Mouse (Mus musculus): ENCODE data around the gene Wfdc11. TPM values are rescaled to one million over a fixed set of nuclear protein-coding genes. Genes with fewer than 3 reads are reported as not detected.
"Not testable (repeated sequence)": the region's sequence is repeated elsewhere in the genome, so short reads cannot be mapped to it uniquely, and the experiment has no call there.

The Wfdc11 gene
- not detected in 2 replicates for polyA plus RNA-seq (2015; fragmentation: Nextera tagmentation; extraction: Ambion mirVana)

DNA sequence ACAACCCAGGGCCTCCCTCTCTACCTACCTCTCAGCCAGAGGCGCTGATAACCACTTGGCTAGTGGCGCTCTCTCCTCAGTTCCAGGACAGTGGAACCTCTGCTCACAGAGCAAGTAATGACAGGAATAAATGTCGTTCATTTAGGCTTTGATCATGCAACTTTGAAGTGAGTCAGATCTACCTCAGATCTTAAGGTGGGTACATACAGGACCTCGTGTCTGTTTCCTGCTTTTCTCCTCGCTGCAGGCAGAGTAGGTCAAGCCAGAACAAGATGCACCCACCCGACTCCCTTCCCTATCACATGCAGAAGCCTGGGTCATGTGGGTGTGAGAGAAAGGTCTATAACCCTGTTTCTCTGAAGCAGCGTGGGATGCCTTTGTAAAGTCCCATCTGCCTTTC, at the start of gene Wfdc11:
Wfdc11 (minus strand) TSS at position 101 of the 400 bp plus-strand sequence.
- Histone ChIP-seq H3K27ac (ENCODE audit: low read length) (no peak within 1 kb of the TSS), H3K9me3 (replicated peaks; ENCODE audit: control insufficient read depth, low read length) (no peaks in the 10 kb centered on the region), H3K4me1 (ENCODE audit: control insufficient read depth, low read depth, low read length) (peaks cover 3% of the 10 kb centered on the region), H3K9ac (ENCODE audit: low read depth, low read length) (no peak within 1 kb of the TSS), H3K4me3 (ENCODE audit: low read depth, low read length) (no peak within 1 kb of the TSS), H3K36me3 (ENCODE audit: control insufficient read depth, insufficient read depth) (no peaks in the 10 kb centered on the region), H3K27me3 (ENCODE audit: control insufficient read depth, insufficient read depth, low read depth, low read length) (no peaks in the 10 kb centered on the region), H3K4me2 (ENCODE audit: low read depth, low read length) (no peak within 1 kb of the TSS)
- WGBS (ENCODE audit: insufficient replicate concordance): 50% methylated on average over 7 of the region's 7 CpGs
- ATAC-seq (ENCODE audit: low read depth): no peak

DNA sequence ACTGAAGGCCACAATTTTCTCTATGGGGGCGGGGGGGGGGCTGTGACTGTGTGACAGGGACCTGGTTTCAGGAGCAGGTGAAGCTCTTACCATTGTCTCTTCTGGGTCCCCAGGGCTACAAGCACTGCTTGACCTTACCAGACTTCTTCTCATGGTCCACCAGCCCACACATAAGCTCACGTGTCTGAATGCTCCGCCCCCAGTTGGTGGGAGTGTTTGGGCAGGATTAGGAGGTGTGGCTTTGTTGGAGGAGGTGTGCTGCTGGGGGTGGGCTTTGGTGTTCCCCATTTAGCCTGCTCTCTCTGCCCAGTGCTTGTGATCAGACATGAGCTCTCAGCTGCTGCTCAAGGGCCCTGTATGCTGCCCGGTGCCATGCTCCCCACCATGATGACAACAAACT, 49.4 kb upstream of the Wfdc11 start:
- no peak for ATAC-seq (ENCODE audit: low read depth)
- Histone ChIP-seq H3K36me3 (ENCODE audit: control insufficient read depth, insufficient read depth) (no peaks in the 10 kb centered on the region), H3K4me3 (ENCODE audit: low read depth, low read length) (no peak overlapping the region), H3K4me1 (ENCODE audit: control insufficient read depth, low read depth, low read length) (no peaks in the 10 kb centered on the region), H3K27me3 (ENCODE audit: control insufficient read depth, insufficient read depth, low read depth, low read length) (no peaks in the 10 kb centered on the region), H3K27ac (ENCODE audit: low read length) (no peak overlapping the region), H3K4me2 (ENCODE audit: low read depth, low read length) (no peak overlapping the region), H3K9me3 (replicated peaks; ENCODE audit: control insufficient read depth, low read length) (no peaks in the 10 kb centered on the region), H3K9ac (ENCODE audit: low read depth, low read length) (no peak overlapping the region)
- 56% methylated on average over 4 of the region's 4 CpGs for WGBS (ENCODE audit: insufficient replicate concordance)

DNA sequence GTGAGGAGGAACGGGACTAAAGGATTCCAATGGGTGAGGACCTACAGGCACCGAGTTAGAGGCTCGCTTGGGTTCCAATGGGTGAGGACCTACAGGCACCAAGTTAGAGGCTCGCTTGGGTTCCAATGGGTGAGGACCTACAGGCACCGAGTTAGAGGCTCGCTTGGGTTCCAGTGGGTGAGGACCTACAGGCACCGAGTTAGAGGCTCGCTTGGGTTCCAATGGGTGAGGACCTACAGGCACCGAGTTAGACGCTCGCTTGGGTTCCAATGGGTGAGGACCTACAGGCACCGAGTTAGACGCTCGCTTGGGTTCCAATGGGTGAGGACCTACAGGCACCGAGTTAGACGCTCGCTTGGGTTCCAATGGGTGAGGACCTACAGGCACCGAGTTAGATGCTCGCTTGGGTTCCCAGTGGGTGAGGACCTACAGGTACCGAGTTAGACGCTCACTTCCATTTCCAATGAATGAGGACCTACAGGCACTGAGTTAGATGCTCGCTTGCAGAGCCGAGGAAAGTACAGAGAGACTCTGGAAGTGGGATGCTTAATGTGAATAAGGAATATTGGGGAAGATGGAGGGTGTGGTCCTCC, 42.4 kb upstream of the Wfdc11 start:
- not testable (repeated sequence) for H3K9ac ChIP-seq (ENCODE audit: low read depth, low read length); H3K27me3 ChIP-seq (ENCODE audit: control insufficient read depth, insufficient read depth, low read depth, low read length); H3K4me2 ChIP-seq (ENCODE audit: low read depth, low read length); H3K4me3 ChIP-seq (ENCODE audit: low read depth, low read length); ATAC-seq (ENCODE audit: low read depth); H3K9me3 ChIP-seq (replicated peaks; ENCODE audit: control insufficient read depth, low read length); H3K27ac ChIP-seq (ENCODE audit: low read length); H3K36me3 ChIP-seq (ENCODE audit: control insufficient read depth, insufficient read depth); H3K4me1 ChIP-seq (ENCODE audit: control insufficient read depth, low read depth, low read length)
- WGBS (ENCODE audit: insufficient replicate concordance): 71% methylated on average over 21 of the region's 23 CpGs

DNA sequence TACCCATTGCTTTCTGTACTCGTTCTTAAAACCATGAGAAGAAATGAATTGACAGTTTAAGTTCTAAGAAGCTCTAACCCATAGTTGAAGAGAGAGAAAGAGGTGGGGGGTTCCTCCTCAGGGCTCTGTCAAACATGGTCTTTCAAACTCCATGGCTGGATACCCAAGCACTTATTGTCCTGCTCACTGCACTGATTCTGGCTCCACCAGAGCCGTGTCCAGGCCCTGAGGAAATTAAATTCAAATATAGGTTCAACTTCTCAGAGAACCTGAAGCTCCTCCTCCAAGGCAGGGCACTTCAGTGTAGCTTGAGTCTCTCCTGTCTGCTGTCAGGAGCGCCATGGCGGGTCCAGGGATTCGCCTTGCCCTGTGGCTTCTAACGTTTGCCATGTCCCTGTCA, 41.1 kb upstream of the Wfdc11 start, which contains the start of gene Spint5:
Spint5 (plus strand) TSS at position 301 of the 400 bp plus-strand sequence.
- no peaks in the 10 kb centered on the region for H3K4me1 ChIP-seq (ENCODE audit: control insufficient read depth, low read depth, low read length)
- H3K36me3 ChIP-seq (ENCODE audit: control insufficient read depth, insufficient read depth): no peaks in the 10 kb centered on the region
- H3K9ac ChIP-seq (ENCODE audit: low read depth, low read length): no peak within 1 kb of the TSS
- no peak within 1 kb of the TSS for H3K4me3 ChIP-seq (ENCODE audit: low read depth, low read length)
- H3K27me3 ChIP-seq (ENCODE audit: control insufficient read depth, insufficient read depth, low read depth, low read length): no peaks in the 10 kb centered on the region; the same call in 1 of the 2 replicates
- WGBS (ENCODE audit: insufficient replicate concordance): 56% methylated on average over 6 of the region's 6 CpGs
- H3K4me2 ChIP-seq (ENCODE audit: low read depth, low read length): no peak within 1 kb of the TSS
- no peaks in the 10 kb centered on the region for H3K9me3 ChIP-seq (replicated peaks; ENCODE audit: control insufficient read depth, low read length)
- ATAC-seq (ENCODE audit: low read depth): no peak
- no peak within 1 kb of the TSS for H3K27ac ChIP-seq (ENCODE audit: low read length)

DNA sequence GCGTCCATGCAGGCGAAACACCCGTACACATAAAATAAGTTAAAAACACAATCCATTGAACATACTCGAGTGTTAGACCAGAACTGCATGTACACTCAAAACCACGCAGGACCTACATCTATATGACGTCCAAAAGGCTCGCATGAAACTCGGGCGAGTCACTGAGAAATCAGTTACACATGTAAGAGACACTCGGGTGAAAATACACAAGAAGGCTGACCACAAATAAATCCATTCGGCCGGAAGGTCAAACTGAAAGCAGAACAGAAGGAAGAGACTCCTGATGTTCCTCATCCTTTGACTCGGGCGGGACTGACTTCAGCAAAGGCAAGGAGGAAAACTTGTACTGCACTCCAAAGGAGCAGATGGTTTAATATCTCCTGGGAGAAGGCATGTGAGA, 32.1 kb upstream of the Wfdc11 start:
- no peak overlapping the region for H3K4me2 ChIP-seq (ENCODE audit: low read depth, low read length)
- no peaks in the 10 kb centered on the region for H3K4me1 ChIP-seq (ENCODE audit: control insufficient read depth, low read depth, low read length)
- no peaks in the 10 kb centered on the region for H3K9me3 ChIP-seq (replicated peaks; ENCODE audit: control insufficient read depth, low read length)
- no peaks in the 10 kb centered on the region for H3K27me3 ChIP-seq (ENCODE audit: control insufficient read depth, insufficient read depth, low read depth, low read length)
- no peak overlapping the region for H3K4me3 ChIP-seq (ENCODE audit: low read depth, low read length)
- ATAC-seq (ENCODE audit: low read depth): no peak
- whole genome bisulfite sequencing (ENCODE audit: insufficient replicate concordance): 70% methylated on average over 14 of the region's 14 CpGs
- no peak overlapping the region for H3K27ac ChIP-seq (ENCODE audit: low read length)
- H3K36me3 ChIP-seq (ENCODE audit: control insufficient read depth, insufficient read depth): no peaks in the 10 kb centered on the region
- no peak overlapping the region for H3K9ac ChIP-seq (ENCODE audit: low read depth, low read length)

DNA sequence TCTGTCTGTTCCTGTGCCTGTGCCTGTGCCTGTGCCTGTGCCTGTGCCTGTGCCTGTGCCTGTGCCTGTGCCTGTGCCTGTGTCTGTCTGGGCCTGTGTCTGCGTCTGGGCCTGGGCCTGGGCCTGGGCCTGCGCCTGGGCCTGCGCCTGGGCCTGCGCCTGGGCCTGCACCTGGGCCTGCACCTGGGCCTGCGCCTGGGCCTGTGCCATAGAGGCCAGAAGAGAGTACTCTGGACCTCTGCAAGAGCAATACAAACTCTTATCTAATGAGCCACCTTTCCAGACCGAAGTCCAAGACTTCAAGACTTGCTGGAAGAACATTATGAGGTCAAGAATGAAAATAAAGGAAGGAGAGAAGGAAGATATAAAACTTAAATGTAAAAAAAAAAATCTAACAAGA, 31.4 kb upstream of the Wfdc11 start:
- no peak overlapping the region for H3K9ac ChIP-seq (ENCODE audit: low read depth, low read length)
- ATAC-seq (ENCODE audit: low read depth): no peak

DNA sequence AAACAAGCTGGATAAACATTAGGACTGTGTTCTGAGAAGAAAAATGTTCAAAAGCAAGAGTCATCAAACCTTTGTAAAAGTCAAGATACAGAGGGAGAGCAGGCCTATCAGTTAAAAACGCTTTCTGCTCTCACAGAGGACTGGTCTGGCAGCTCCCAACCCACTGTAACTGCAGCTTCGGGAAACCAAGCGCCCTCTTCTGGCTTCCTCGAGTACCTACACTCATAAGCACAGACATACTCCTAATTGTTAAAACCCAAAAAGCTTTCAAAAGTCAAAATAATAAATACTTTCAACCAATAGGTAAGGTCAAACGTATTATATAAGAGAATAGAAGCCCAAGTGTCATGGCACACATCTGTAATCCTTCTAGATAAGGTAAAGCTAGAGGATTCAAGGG, 30.3 kb upstream of the Wfdc11 start:
- no peak overlapping the region for H3K9ac ChIP-seq (ENCODE audit: low read depth, low read length)
- H3K4me3 ChIP-seq (ENCODE audit: low read depth, low read length): no peak overlapping the region
- H3K27me3 ChIP-seq (ENCODE audit: control insufficient read depth, insufficient read depth, low read depth, low read length): no peaks in the 10 kb centered on the region
- no peaks in the 10 kb centered on the region for H3K9me3 ChIP-seq (replicated peaks; ENCODE audit: control insufficient read depth, low read length)
- 57% methylated on average over 5 of the region's 5 CpGs for WGBS (ENCODE audit: insufficient replicate concordance)
- H3K4me1 ChIP-seq (ENCODE audit: control insufficient read depth, low read depth, low read length): no peaks in the 10 kb centered on the region
- H3K27ac ChIP-seq (ENCODE audit: low read length): no peak overlapping the region
- H3K4me2 ChIP-seq (ENCODE audit: low read depth, low read length): no peak overlapping the region
- H3K36me3 ChIP-seq (ENCODE audit: control insufficient read depth, insufficient read depth): no peaks in the 10 kb centered on the region
- ATAC-seq (ENCODE audit: low read depth): no peak

More for the DNA sequence above, 31.4 kb upstream of the Wfdc11 start:
- Histone ChIP-seq H3K27me3 (ENCODE audit: control insufficient read depth, insufficient read depth, low read depth, low read length) (no peaks in the 10 kb centered on the region), H3K27ac (ENCODE audit: low read length) (no peak overlapping the region), H3K9me3 (replicated peaks; ENCODE audit: control insufficient read depth, low read length) (no peaks in the 10 kb centered on the region), H3K4me1 (ENCODE audit: control insufficient read depth, low read depth, low read length) (no peaks in the 10 kb centered on the region), H3K4me2 (ENCODE audit: low read depth, low read length) (no peak overlapping the region), H3K4me3 (ENCODE audit: low read depth, low read length) (no peak overlapping the region), H3K36me3 (ENCODE audit: control insufficient read depth, insufficient read depth) (no peaks in the 10 kb centered on the region)
- WGBS (ENCODE audit: insufficient replicate concordance): 69% methylated on average over 6 of the region's 6 CpGs

DNA sequence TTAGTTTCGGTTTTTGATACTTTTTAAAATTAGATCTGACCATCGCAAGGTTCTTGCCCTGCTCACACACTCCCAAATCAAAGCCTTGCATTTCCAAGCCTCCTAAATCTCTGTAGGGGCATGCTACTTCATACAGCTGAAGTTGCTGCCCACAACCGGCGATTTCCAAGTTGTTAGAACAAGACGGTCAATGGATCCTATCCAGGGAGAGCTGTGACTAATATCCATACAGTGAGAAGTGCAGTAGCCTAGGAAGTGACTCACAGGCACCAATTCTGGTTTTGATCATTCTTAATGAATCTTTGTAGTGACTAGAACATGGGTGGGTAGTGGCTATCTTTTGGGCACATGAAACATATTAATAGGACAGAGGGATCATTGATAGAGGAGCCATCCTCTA, 27.9 kb upstream of the Wfdc11 start:
- no peak overlapping the region for H3K4me3 ChIP-seq (ENCODE audit: low read depth, low read length)
- ATAC-seq (ENCODE audit: low read depth): no peak
- H3K9ac ChIP-seq (ENCODE audit: low read depth, low read length): no peak overlapping the region

DNA sequence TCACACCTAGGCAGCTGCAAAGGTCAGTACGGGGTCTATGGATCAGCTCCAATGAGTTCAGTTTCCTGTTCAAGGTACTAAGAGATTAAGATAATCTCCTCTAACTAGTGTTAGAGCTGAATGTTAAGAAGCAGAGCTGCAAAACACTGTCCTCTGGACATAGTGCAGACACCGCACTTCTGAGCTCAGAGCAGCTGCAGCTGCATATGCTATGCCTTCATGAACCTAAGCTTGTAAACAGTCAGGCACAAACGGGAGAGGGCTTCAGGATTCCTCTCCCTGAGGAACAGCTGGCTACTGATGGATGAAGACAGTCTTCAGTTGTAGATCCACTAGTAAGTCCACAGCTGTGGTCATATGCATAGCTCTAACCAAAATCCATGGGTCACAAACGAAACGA, 27.1 kb upstream of the Wfdc11 start:
- no peaks in the 10 kb centered on the region for H3K27me3 ChIP-seq (ENCODE audit: control insufficient read depth, insufficient read depth, low read depth, low read length)
- H3K9ac ChIP-seq (ENCODE audit: low read depth, low read length): no peak overlapping the region
- H3K36me3 ChIP-seq (ENCODE audit: control insufficient read depth, insufficient read depth): no peaks in the 10 kb centered on the region
- no peak overlapping the region for H3K4me3 ChIP-seq (ENCODE audit: low read depth, low read length)
- ATAC-seq (ENCODE audit: low read depth): no peak
- no peak overlapping the region for H3K27ac ChIP-seq (ENCODE audit: low read length)
- 61% methylated on average over 5 of the region's 5 CpGs for WGBS (ENCODE audit: insufficient replicate concordance)
- no peaks in the 10 kb centered on the region for H3K9me3 ChIP-seq (replicated peaks; ENCODE audit: control insufficient read depth, low read length)
- H3K4me1 ChIP-seq (ENCODE audit: control insufficient read depth, low read depth, low read length): no peaks in the 10 kb centered on the region
- H3K4me2 ChIP-seq (ENCODE audit: low read depth, low read length): no peak overlapping the region

More for the DNA sequence above, 27.9 kb upstream of the Wfdc11 start:
- 62% methylated on average over 5 of the region's 5 CpGs for WGBS (ENCODE audit: insufficient replicate concordance)
- no peak overlapping the region for H3K27ac ChIP-seq (ENCODE audit: low read length)
- no peaks in the 10 kb centered on the region for H3K27me3 ChIP-seq (ENCODE audit: control insufficient read depth, insufficient read depth, low read depth, low read length)
- no peaks in the 10 kb centered on the region for H3K36me3 ChIP-seq (ENCODE audit: control insufficient read depth, insufficient read depth)
- H3K9me3 ChIP-seq (replicated peaks; ENCODE audit: control insufficient read depth, low read length): no peaks in the 10 kb centered on the region
- H3K4me1 ChIP-seq (ENCODE audit: control insufficient read depth, low read depth, low read length): no peaks in the 10 kb centered on the region
- no peak overlapping the region for H3K4me2 ChIP-seq (ENCODE audit: low read depth, low read length)
